Mouse (Mus musculus): ENCODE measurements at regions not wholly inside any gene's neighbourhood (a gene's known extent, or its start where the extent isn't known, plus 50 kb on each side); places are given as distances from the start of the nearest gene placed in this dataset.

GRCm38 (mm10) chr2:92529071-92529641 lies 68.8 kb upstream of the Slc35c1 start:
- no peak for TF ChIP-seq CTCF (IDR thresholded peaks at IDR 0.05; ENCODE audit: borderline replicate concordance, control insufficient read depth, extremely low read depth, insufficient read depth, low read length, poor library complexity)
- no peak for TF ChIP-seq POLR2A (IDR thresholded peaks at IDR 0.05; ENCODE audit: control insufficient read depth, extremely low read depth, insufficient read depth, low read length, poor library complexity)
